Mouse (Mus musculus) urinary bladder, postnatal 25 days (tissue): ENCODE data around the gene Kcnj4.

Source experiments
- DNase-seq: peaks from one replicate; pipeline ENCODE4 v3.0.0; 2022; ENCODE audit warnings: low spot score

The Kcnj4 gene

DNA sequence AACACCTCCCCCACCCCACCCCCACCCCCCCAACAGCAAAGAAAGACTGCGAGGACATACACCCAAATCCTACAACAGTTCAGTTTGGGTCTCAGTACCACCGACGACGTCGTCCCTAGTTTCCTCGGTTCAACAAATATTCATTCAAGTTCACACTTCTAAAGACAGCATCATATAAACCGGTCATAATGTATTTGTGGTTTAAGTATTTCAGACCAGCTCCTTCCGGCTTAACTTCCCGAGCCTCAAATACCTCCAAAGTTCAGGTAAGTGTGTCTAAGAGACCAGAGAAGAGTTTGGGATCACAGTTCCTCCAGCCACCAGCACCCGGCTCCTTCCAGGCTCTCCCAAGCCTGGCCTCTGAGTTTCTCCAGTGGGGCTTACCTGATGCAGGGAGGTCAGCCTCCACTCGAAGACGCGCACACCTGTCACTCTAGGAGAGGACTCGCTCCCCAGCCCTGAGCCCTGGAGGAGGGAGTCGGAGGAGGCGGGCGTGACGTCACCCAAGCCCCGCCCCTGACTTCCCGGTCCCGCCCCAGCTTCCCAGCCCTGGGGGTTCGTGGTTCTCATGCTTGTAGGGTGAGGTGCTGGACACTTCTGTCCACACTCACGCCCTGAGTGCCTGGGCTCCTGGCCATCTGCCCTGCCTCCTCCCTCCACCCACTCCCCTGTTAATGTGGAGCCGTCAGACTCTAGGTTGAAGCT is 49.8 kb downstream of the Kcnj4 start, which contains the start of gene Csnk1e:
Gene Csnk1e (minus strand): TSS at position 461 of the 705 bp plus-strand sequence.
- peak; percentile 67 for DNase-seq

DNA sequence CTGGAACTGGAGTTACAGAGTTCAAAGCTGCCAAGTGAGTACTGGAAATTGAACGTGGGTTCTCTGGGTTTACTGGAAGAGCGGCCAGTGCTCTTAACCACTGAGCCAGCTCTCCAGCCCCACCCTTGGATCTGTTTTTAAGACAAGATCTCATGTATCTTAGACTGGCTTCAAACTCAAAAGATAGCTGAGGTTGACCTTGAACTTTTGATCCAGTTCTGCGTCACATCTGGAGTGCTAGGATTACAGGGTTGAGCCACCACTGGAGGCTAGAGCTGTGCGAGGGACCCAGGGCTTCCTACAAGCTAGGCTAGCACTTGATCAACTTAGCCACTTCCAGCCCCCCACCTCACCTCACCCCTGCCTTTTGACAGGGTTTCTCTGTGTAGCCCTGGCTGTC is 51.2 kb downstream of the Kcnj4 start:
- DNase-seq = no peak

GRCm38 (mm10) chr15:79448041-79448440 is 57.0 kb downstream of the Kcnj4 start:
- no peak for DNase-seq

- DNase-seq = no peak
Observed at GRCm38 (mm10) chr15:79445786-79446654, 59.0 kb downstream of the Kcnj4 start.

- DNase-seq = no peak
Observed at GRCm38 (mm10) chr15:79443856-79444410, 61.1 kb downstream of the Kcnj4 start.

GRCm38 (mm10) chr15:79442961-79443518 is 62.0 kb downstream of the Kcnj4 start:
- DNase-seq = no peak

GRCm38 (mm10) chr15:79442257-79442611 is 62.8 kb downstream of the Kcnj4 start:
- DNase-seq = no peak

GRCm38 (mm10) chr15:79441331-79442256 is 63.4 kb downstream of the Kcnj4 start:
- peak; percentile 83 for DNase-seq

DNA sequence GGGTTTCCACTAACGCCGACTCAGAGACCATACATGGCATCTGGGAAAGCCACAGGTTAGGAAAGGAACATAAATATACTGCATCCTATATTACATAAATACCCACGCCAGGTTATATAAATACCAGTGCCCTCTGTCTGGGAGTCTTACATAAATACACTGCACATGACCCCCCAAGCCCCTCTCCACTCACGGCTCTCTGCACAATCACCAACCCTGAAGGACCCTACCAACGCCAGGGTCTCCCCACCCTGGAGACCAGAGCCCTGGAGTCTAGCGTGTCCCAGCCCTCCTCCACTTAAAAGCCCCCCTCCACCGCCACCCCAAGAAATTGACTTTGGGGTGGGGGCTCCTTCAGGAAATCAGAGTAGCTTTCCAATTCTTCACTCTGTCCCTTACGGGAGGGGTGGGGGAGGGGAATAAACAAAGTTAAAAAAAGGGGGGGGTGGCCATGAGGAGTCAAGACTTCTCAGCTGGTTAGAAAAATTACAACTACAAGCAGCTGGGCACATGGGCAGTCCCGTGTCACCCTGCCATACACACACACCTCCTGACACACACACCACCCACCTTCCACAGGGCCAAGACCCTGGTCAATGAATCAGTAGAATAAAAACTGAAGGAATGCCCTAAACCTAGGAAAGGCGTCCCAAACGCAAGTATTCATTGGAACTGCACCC is 64.2 kb downstream of the Kcnj4 start:
- no peak for DNase-seq

DNA sequence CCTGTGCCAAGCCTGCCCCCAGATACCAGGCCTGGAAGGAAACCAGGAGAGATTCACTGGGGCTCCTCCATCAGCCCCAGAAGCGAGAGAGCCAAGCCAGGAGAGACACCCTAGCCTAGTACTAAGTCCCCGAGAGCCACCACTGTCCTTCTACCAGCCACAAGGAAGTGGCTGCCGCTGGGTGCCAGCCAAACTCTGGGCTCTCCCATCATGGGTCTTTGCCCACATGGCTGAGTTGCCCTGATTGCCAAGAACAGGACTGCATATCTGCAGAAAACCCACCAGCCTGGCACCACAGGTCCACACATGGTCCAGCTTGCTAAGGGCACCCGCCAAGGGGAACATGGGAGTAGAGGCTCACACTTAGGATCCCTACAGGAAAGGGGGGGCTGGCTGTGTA is 64.8 kb downstream of the Kcnj4 start:
- DNase-seq = no peak

DNA sequence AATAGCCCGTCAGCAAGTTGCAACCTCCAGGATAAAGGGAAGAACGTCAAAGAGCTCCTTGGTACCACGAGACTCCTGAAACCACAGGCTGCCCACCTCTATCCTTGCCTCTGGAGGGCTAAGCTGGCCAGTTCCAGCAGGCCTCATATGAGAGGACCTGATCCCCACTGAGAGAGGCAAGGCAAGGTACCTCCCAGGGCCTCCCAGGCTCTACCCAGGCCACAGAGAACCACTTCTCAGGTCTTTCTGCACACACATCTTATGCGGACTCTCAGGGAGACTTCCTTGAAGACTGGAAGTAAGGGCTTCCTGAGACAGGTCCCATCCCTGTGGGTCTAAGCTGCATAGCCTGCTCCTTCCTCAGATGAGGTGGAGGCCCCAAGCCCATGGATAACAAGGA is 65.7 kb downstream of the Kcnj4 start:
- no peak for DNase-seq

- no peak for DNase-seq
Observed at GRCm38 (mm10) chr15:79438816-79439215, 66.2 kb downstream of the Kcnj4 start.

DNA sequence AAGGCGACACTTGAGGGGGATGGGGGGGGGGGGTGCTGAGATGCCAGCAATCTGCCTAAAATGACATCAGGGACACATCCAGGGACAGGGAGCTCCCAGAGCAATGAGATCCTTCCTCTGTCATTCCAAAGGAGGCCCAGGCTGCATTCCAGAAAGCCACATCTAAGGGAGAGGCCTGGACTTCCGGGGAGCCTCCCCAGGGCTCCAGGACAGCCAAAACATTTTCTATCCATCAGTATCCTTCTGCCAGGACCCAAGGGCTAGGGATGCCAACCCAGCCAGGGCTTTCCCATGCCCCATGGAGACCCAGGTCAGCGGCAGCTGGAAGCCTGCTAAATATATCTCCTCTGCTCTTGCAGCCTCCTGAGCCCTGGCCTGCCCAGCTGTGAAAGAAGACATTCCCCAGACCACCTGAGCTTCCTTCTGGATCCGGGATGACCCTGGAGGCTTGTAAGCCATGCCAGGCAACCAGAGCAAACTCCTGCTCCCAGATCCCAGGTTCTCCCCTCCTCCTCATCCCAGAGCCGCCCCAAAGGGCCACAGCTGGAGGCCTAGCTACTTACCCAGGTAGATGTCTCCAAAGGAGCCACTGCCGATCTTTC is 66.7 kb downstream of the Kcnj4 start:
- no peak for DNase-seq

DNA sequence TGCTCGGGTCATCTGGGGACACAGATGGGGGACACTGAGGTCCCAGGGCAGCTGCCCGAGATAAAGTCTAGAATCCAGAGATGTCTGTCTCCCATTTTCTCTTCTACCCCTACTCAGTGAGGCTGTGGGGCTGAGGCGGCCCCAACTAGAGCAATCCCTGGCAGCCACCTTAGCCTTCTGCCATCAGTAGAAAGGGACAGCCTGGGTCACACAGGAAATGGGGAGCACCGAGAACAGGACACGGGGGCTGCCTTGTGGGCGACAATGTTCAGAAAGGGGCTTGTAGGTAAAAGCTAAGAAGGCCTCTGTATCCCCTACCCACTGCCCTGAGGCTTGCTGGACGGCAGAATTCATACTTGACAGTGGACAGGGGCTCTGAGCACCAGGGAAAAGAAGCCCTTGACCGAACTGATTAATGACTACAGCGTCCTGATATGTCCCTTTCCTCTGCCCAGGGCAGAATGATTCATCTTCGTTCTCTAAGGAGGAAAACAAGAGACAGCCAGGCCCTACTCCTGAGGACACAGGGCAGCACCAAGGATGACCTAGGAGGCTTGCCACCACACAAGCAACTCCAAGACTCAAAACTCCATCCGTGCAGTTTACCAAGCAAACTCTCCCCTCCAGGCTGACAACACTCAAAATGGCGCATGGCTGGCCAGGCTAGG is 67.4 kb downstream of the Kcnj4 start:
- no peak for DNase-seq

DNA sequence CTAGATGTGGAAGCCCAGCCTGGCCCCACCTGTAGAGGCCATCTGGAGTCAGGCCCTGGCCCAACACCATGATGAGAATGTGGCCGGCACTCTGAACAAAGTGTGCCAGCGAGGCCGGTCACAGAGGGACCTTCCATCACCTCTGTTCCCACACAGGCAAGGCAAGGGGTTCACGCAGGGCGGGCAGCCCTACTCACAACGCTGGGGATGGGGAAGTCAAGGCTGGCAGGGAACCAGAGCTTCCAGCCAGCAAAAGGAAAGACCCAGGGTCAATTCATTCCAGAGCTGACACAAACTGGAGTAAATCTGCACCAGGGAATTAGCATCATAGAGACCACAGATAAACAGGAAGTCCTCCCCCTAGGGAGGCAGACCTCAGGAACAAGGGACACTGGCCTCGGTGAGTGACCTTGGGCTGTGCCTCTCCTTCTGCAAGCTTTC is 68.5 kb downstream of the Kcnj4 start:
- no peak for DNase-seq

DNA sequence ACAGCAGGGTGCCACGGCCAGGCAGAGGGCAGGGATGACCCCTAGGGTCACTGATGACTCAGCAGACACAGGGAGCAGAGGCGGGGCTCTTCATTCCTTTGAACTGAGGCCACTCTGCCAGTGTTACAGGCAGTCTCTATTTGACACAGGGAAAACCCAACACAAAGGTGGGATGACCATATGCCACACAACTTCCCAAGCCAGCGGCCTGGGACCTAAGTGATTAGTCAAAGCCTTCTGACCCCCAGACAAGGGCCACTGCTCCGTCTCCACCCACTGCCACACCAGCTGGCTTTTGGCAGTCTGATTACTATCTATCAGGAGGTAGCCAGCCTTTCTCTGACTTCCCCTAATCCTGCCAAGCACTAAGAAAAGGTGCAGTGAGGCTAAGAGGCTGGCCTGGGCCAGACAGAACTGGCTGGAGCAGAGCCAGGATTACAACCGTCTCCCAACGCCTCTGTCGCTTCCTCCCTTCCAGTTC is 69.8 kb downstream of the Kcnj4 start:
- no peak for DNase-seq
